Mouse (Mus musculus): ENCODE measurements around the gene Gm20388. TPM values are rescaled to one million over a fixed set of nuclear protein-coding genes. Genes with fewer than 3 reads are reported as not detected.

The Gm20388 gene
- polyA plus RNA-seq, 1 experiment = 28.1 TPM

DNA sequence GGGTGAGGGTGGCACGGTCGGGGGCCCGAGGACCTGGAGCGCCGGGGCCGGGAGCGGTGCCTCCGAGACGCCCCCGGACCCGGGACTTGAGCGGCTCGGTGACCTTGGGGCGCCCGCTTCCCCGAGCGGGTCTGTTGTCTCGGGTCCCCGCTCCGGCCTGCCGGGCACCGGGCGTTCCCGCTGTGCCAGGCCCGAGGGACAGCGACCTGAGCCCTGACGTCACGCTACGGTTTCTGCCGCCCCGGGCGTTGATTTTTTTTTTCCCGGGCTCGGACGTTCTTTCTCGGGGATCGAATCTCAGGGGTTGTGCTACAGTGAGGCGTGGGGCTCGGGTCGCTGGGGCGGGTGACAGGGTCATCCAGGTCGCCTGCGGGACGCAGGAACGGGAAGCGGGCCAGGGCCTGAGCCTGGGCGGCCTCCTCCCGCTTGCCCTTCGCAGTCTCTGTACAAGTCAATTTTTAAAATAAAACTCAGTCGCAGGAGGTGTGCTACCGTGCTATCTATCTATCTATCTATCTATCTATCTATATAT lies 757.8 kb downstream of the Gm20388 start, which contains the start of gene Emc8:
Gene Emc8 (minus strand): TSS at position 200 of the 532 bp plus-strand sequence.
- H3K4me3 ChIP-seq (ENCODE audit: low read depth, low read length) = peak within 1 kb of the TSS; percentile 85
- peak within 1 kb of the TSS; percentile 90 for H3K9ac ChIP-seq (ENCODE audit: low read depth, poor library complexity, severe bottlenecking)
- no peak for TF ChIP-seq CTCF (IDR thresholded peaks at IDR 0.05; ENCODE audit: low read depth, low read length)
- TF ChIP-seq POLR2A (IDR thresholded peaks at IDR 0.05; ENCODE audit: insufficient read depth, low read length) = no peak
- no peak for TF ChIP-seq EP300 (IDR thresholded peaks at IDR 0.05; ENCODE audit: insufficient read depth, low read depth, low read length)
- peak within 1 kb of the TSS; percentile 92 for H3K27ac ChIP-seq (ENCODE audit: insufficient read depth, low read length)
- H3K27me3 ChIP-seq (ENCODE audit: control insufficient read depth, insufficient read depth, low read length, poor library complexity, severe bottlenecking) = no peaks in the 10 kb centered on the region
- H3K36me3 ChIP-seq (ENCODE audit: control insufficient read depth, insufficient read depth, low read length, poor library complexity, severe bottlenecking) = peaks cover 49% of the 10 kb centered on the region
- H3K9me3 ChIP-seq (replicated peaks; ENCODE audit: control insufficient read depth, insufficient read depth, low read length, poor library complexity, severe bottlenecking) = no peaks in the 10 kb centered on the region
- peaks cover 8% of the 10 kb centered on the region for H3K4me1 ChIP-seq (ENCODE audit: control insufficient read depth, insufficient read depth, low read length)

DNA sequence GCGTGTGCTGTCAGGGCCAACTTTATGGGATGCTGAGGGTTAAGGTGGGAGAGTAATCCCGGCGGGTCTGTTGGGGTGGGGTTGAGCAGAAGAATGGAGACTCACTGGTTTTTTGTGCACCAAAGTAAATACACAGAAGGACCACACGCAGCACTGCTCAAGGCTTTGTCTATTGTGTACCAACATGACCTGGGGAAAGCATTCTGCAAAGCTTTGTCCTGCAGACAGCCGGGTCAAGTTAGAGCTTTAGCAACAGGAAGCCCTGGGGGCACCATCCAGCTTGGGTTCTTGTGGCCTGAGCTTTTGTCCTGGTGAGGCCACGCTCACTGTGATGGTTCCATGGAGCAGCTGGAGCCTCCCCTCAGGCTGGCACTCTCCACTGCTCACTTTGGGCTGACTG lies 761.1 kb downstream of the Gm20388 start:
- Histone ChIP-seq H3K4me1 (ENCODE audit: control insufficient read depth, insufficient read depth, low read length) (peaks cover 6% of the 10 kb centered on the region), H3K36me3 (ENCODE audit: control insufficient read depth, insufficient read depth, low read length, poor library complexity, severe bottlenecking) (peaks cover 42% of the 10 kb centered on the region), H3K4me3 (ENCODE audit: low read depth, low read length) (peak overlapping the region; percentile 30), H3K27ac (ENCODE audit: insufficient read depth, low read length) (peak overlapping the region; percentile 90), H3K9ac (ENCODE audit: low read depth, poor library complexity, severe bottlenecking) (no peak overlapping the region), H3K9me3 (replicated peaks; ENCODE audit: control insufficient read depth, insufficient read depth, low read length, poor library complexity, severe bottlenecking) (no peaks in the 10 kb centered on the region), H3K27me3 (ENCODE audit: control insufficient read depth, insufficient read depth, low read length, poor library complexity, severe bottlenecking) (no peaks in the 10 kb centered on the region)
- TF ChIP-seq POLR2A (IDR thresholded peaks at IDR 0.05; ENCODE audit: insufficient read depth, low read length) (no peak), EP300 (IDR thresholded peaks at IDR 0.05; ENCODE audit: insufficient read depth, low read depth, low read length) (peak; percentile 98)

GRCm38 (mm10) chr8:120672626-120673229 lies 762.1 kb downstream of the Gm20388 start:
- no peaks in the 10 kb centered on the region for H3K9me3 ChIP-seq (replicated peaks; ENCODE audit: control insufficient read depth, insufficient read depth, low read length, poor library complexity, severe bottlenecking)
- peaks cover 6% of the 10 kb centered on the region for H3K4me1 ChIP-seq (ENCODE audit: control insufficient read depth, insufficient read depth, low read length)
- peaks cover 42% of the 10 kb centered on the region for H3K36me3 ChIP-seq (ENCODE audit: control insufficient read depth, insufficient read depth, low read length, poor library complexity, severe bottlenecking)
- no peak overlapping the region for H3K9ac ChIP-seq (ENCODE audit: low read depth, poor library complexity, severe bottlenecking)
- TF ChIP-seq EP300 (IDR thresholded peaks at IDR 0.05; ENCODE audit: insufficient read depth, low read depth, low read length) = no peak
- TF ChIP-seq CTCF (IDR thresholded peaks at IDR 0.05; ENCODE audit: low read depth, low read length) = no peak
- TF ChIP-seq POLR2A (IDR thresholded peaks at IDR 0.05; ENCODE audit: insufficient read depth, low read length) = no peak
- H3K4me3 ChIP-seq (ENCODE audit: low read depth, low read length) = no peak overlapping the region; the same call in 1 of the 2 replicates
- H3K27ac ChIP-seq (ENCODE audit: insufficient read depth, low read length) = peak overlapping the region; percentile 90
- no peaks in the 10 kb centered on the region for H3K27me3 ChIP-seq (ENCODE audit: control insufficient read depth, insufficient read depth, low read length, poor library complexity, severe bottlenecking)

GRCm38 (mm10) chr8:120673298-120673697 lies 762.7 kb downstream of the Gm20388 start:
- Histone ChIP-seq H3K4me3 (ENCODE audit: low read depth, low read length) (no peak overlapping the region), H3K9ac (ENCODE audit: low read depth, poor library complexity, severe bottlenecking) (no peak overlapping the region), H3K27me3 (ENCODE audit: control insufficient read depth, insufficient read depth, low read length, poor library complexity, severe bottlenecking) (no peaks in the 10 kb centered on the region), H3K9me3 (replicated peaks; ENCODE audit: control insufficient read depth, insufficient read depth, low read length, poor library complexity, severe bottlenecking) (no peaks in the 10 kb centered on the region), H3K36me3 (ENCODE audit: control insufficient read depth, insufficient read depth, low read length, poor library complexity, severe bottlenecking) (peaks cover 42% of the 10 kb centered on the region), H3K27ac (ENCODE audit: insufficient read depth, low read length) (no peak overlapping the region), H3K4me1 (ENCODE audit: control insufficient read depth, insufficient read depth, low read length) (peaks cover 6% of the 10 kb centered on the region)
- no peak for TF ChIP-seq POLR2A (IDR thresholded peaks at IDR 0.05; ENCODE audit: insufficient read depth, low read length)
- TF ChIP-seq CTCF (IDR thresholded peaks at IDR 0.05; ENCODE audit: low read depth, low read length) = no peak
- TF ChIP-seq EP300 (IDR thresholded peaks at IDR 0.05; ENCODE audit: insufficient read depth, low read depth, low read length) = no peak

DNA sequence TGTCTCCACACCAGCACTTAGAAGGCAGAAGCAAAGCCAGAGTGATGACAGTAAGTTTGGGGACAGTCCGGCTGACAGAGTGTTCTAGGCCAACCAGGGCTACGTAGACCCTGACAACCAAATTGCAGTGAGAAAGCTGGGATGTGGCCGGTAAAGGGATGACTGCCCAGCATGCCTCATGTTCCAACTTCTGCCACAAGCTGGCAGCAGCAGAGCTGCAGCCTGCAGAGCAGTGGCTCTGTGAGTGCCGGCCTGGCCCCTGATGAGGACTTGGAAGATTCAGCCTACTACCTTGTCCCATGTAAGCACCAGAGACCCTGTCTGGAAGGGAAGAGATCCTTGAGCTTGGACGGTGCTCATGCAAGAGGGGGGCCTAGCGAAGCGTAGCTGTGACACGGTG lies 765.1 kb downstream of the Gm20388 start:
- TF ChIP-seq CTCF (IDR thresholded peaks at IDR 0.05; ENCODE audit: low read depth, low read length) (peak; percentile 3), POLR2A (IDR thresholded peaks at IDR 0.05; ENCODE audit: insufficient read depth, low read length) (no peak)
- Histone ChIP-seq H3K9me3 (replicated peaks; ENCODE audit: control insufficient read depth, insufficient read depth, low read length, poor library complexity, severe bottlenecking) (no peaks in the 10 kb centered on the region), H3K27me3 (ENCODE audit: control insufficient read depth, insufficient read depth, low read length, poor library complexity, severe bottlenecking) (no peaks in the 10 kb centered on the region), H3K36me3 (ENCODE audit: control insufficient read depth, insufficient read depth, low read length, poor library complexity, severe bottlenecking) (peaks cover 28% of the 10 kb centered on the region), H3K27ac (ENCODE audit: insufficient read depth, low read length) (no peak overlapping the region), H3K4me1 (ENCODE audit: control insufficient read depth, insufficient read depth, low read length) (peaks cover 2% of the 10 kb centered on the region), H3K9ac (ENCODE audit: low read depth, poor library complexity, severe bottlenecking) (no peak overlapping the region), H3K4me3 (ENCODE audit: low read depth, low read length) (no peak overlapping the region)

GRCm38 (mm10) chr8:120678447-120678846 lies 767.8 kb downstream of the Gm20388 start:
- no peak overlapping the region for H3K4me3 ChIP-seq (ENCODE audit: low read depth, low read length)
- H3K4me1 ChIP-seq (ENCODE audit: control insufficient read depth, insufficient read depth, low read length) = no peaks in the 10 kb centered on the region
- no peak for TF ChIP-seq POLR2A (IDR thresholded peaks at IDR 0.05; ENCODE audit: insufficient read depth, low read length)
- no peak for TF ChIP-seq EP300 (IDR thresholded peaks at IDR 0.05; ENCODE audit: insufficient read depth, low read depth, low read length)
- TF ChIP-seq CTCF (IDR thresholded peaks at IDR 0.05; ENCODE audit: low read depth, low read length) = peak; percentile 91
- peaks cover 8% of the 10 kb centered on the region for H3K36me3 ChIP-seq (ENCODE audit: control insufficient read depth, insufficient read depth, low read length, poor library complexity, severe bottlenecking)
- no peaks in the 10 kb centered on the region for H3K27me3 ChIP-seq (ENCODE audit: control insufficient read depth, insufficient read depth, low read length, poor library complexity, severe bottlenecking)
- H3K27ac ChIP-seq (ENCODE audit: insufficient read depth, low read length) = no peak overlapping the region
- H3K9me3 ChIP-seq (replicated peaks; ENCODE audit: control insufficient read depth, insufficient read depth, low read length, poor library complexity, severe bottlenecking) = no peaks in the 10 kb centered on the region
- H3K9ac ChIP-seq (ENCODE audit: low read depth, poor library complexity, severe bottlenecking) = no peak overlapping the region

Measured in ES-Bruce4 (cell line).